Mouse (Mus musculus) small intestine, adult 2 months (tissue): ENCODE measurements at regions not wholly inside any gene's neighbourhood (a gene's known extent, or its start where the extent isn't known, plus 50 kb on each side); places are given as distances from the start of the nearest gene placed in this dataset.

ENCODE experiments used
- H3K27ac ChIP-seq: fragments of 200-500 bp; 2 replicates; pipeline ENCODE4 v1.5.1; 2012; ENCODE audit warnings: low read depth, low read length, control low read depth, inconsistent platforms; ENCODE audit not compliant: insufficient read depth
- H3K27me3 ChIP-seq: fragments of 200-500 bp; 2 replicates; pipeline ENCODE4 v1.6.1; 2012; ENCODE audit warnings: mild to moderate bottlenecking, moderate library complexity, low read length, inconsistent platforms; ENCODE audit not compliant: control insufficient read depth, insufficient read depth
- H3K36me3 ChIP-seq: fragments of 200-500 bp; 2 replicates; pipeline ENCODE4 v1.6.1; 2012; ENCODE audit warnings: mild to moderate bottlenecking, low read length, control low read depth, inconsistent platforms; ENCODE audit not compliant: control insufficient read depth, insufficient read depth
- H3K4me1 ChIP-seq: fragments of 200-500 bp; 2 replicates; pipeline ENCODE4 v1.6.1; 2012; ENCODE audit warnings: low read length, inconsistent platforms, mixed read lengths; ENCODE audit not compliant: control insufficient read depth, insufficient read depth, insufficient read length
- H3K4me3 ChIP-seq: fragments of 200-500 bp; 2 replicates; pipeline ENCODE4 v1.5.1; 2012; ENCODE audit warnings: low read depth, mild to moderate bottlenecking, control low read depth, inconsistent platforms, low read length, moderate library complexity
- CTCF ChIP-seq: fragments of 200-500 bp; IDR thresholded peaks from 2 replicates; pipeline ENCODE4 v1.5.1; 2012; ENCODE audit warnings: low read depth, mild to moderate bottlenecking, control low read depth, inconsistent platforms, low read length, moderate library complexity, mixed read lengths; ENCODE audit not compliant: insufficient replicate concordance, insufficient read length; ENCODE audit errors: extremely low read depth
- POLR2A ChIP-seq: fragments of 200-500 bp; IDR thresholded peaks from 2 replicates; pipeline ENCODE4 v1.6.1; 2012; ENCODE audit warnings: low read depth, mild to moderate bottlenecking, control low read depth, inconsistent platforms, low read length, moderate library complexity
- WGBS: fragments of 180-500 bp; shearing (Covaris S2); methylation state at CpG from one replicate; pipeline ENCODE4 v1.1.7; 2018; 5-methylcytosine and 5-hydroxymethylcytosine counted together

DNA sequence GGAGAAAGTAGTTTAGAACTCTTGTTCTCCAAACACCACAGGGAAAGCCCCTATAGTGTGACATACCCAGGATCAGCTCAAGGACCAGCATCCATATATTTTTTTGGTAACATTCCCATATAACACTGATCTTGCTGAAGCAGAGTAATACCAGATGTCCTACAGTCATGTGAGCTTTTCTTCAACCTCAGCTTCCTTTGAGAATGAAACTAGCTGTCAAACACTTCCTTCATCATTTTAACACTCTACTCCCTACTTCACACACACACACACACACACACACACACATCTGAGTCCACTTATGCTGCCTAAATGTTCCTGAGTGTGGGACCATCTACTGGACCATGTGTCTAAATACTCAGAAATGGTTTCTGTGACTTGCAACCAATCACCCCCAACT, 209.5 kb upstream of the Spaca1 start:
- TF ChIP-seq POLR2A (no peak), CTCF (no peak)
- H3K4me3 ChIP-seq, result no peak overlapping the region
- H3K36me3 ChIP-seq, result no peaks in the 10 kb centered on the region
- H3K4me1 ChIP-seq, result no peaks in the 10 kb centered on the region
- no peaks in the 10 kb centered on the region for H3K27me3 ChIP-seq
- no peak overlapping the region for H3K27ac ChIP-seq

- 91% methylated on average over 4 of the region's 4 CpGs for whole genome bisulfite sequencing
- H3K27me3 ChIP-seq, result no peaks in the 10 kb centered on the region
- TF ChIP-seq CTCF (no peak), POLR2A (no peak)
- H3K27ac ChIP-seq, result no peak overlapping the region
- H3K4me1 ChIP-seq, result no peaks in the 10 kb centered on the region
- no peak overlapping the region for H3K4me3 ChIP-seq
- H3K36me3 ChIP-seq, result no peaks in the 10 kb centered on the region
Measured at GRCm38 (mm10) chr4:34260468-34260867, 210.5 kb upstream of the Spaca1 start.

DNA sequence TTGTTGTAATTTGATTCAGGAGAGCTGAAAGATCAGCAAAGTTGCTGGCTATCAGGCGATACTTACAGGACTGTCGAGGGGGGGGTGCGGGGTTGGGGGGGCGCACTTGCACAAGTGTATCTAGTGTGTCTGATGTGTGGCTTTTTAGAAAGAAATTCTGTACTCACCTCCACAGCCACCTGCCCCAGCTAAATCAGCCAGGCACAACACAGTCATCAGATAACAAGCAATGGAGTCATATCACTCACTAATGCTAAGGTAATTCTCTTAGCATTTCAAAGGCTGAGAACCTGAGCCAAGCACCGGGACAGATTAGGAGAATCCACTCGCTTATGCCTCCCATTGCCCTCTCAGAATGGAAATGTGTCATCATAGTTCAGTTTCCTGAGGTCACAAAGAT, 211.8 kb upstream of the Spaca1 start:
- 57% methylated on average over 6 of the region's 6 CpGs for WGBS
- H3K27me3 ChIP-seq, result no peaks in the 10 kb centered on the region
- no peaks in the 10 kb centered on the region for H3K4me1 ChIP-seq
- no peak overlapping the region for H3K4me3 ChIP-seq
- no peaks in the 10 kb centered on the region for H3K36me3 ChIP-seq
- H3K27ac ChIP-seq, result no peak overlapping the region
- TF ChIP-seq POLR2A, result no peak
- no peak for TF ChIP-seq CTCF

DNA sequence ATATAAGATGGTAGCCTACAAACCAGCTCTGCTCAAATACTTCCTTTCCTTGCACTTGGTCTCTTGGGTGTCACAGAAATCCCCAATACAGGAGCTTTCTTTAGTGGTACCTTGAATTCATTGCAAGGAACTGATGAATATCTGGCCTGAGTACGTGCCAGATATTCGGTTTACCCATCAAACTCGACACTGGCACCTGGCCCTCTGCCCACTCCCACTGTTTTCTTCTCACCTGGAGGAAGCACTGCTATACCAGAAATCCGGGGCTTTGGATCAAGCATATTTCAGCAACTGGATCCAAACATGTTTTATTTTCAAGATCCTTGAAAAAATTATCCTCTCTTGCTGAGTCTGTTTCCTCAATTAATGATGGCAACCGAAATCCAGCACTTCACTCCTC, 214.4 kb upstream of the Spaca1 start:
- no peaks in the 10 kb centered on the region for H3K36me3 ChIP-seq
- no peak overlapping the region for H3K27ac ChIP-seq
- no peak overlapping the region for H3K4me3 ChIP-seq
- TF ChIP-seq CTCF (no peak), POLR2A (no peak)
- H3K27me3 ChIP-seq, result no peaks in the 10 kb centered on the region
- 87% methylated on average over 5 of the region's 5 CpGs for WGBS
- H3K4me1 ChIP-seq, result no peaks in the 10 kb centered on the region

DNA sequence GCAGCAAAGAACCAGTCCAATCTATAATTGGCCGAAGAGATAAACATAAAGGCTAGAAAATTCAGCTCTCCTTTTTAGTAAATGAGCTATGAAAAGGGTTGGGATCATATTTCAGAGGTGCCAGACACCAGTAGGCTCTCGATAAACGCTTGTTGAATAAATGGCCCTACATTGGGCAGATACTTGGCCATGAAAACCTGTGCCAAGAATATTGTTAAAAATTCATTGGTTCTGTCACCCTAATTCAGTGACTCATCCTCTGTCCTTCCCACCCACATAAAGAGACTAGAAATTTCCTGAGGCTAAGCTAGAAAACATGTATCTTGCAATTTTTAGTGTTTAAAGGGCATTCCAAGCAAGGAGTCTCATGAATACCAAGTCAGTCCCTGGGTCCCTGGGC, 224.3 kb upstream of the Spaca1 start:
- Histone ChIP-seq H3K27ac (no peak overlapping the region), H3K4me3 (no peak overlapping the region), H3K4me1 (no peaks in the 10 kb centered on the region), H3K36me3 (no peaks in the 10 kb centered on the region), H3K27me3 (no peaks in the 10 kb centered on the region)
- 72% methylated on average over 3 of the region's 3 CpGs for WGBS
- TF ChIP-seq CTCF, result no peak
- TF ChIP-seq POLR2A, result no peak

GRCm38 (mm10) chr4:34275372-34275771, 225.4 kb upstream of the Spaca1 start:
- Histone ChIP-seq H3K4me3 (no peak overlapping the region), H3K4me1 (no peaks in the 10 kb centered on the region), H3K27ac (no peak overlapping the region), H3K36me3 (no peaks in the 10 kb centered on the region), H3K27me3 (no peaks in the 10 kb centered on the region)
- TF ChIP-seq CTCF (no peak), POLR2A (no peak)

DNA sequence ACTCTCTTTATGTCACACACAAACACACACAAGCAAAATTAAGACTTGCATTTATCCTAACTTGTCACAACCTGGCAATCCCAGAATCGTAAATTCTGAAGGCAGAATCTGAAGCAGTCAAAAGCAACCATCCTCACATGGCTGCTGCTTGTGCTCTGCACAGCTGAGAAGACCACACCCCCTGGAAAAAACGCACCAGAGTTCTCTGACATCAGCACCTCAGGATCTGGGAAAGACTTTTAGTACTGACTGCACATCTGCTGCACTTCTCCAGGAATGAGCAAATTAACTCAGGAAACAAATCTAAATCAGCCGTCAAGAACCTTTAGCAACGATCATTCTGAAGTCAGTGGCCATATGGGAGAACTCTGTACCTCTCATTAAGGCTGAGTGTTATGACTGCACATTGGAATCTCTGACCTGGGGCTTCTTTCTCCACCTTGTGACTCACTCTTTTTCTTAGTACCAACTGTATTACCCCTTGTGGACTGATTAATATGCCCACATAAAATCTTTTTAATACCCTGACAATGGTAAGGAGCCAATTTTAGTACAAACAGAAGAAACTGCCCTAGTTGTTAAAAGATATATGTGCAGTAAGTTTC, 248.1 kb upstream of the Akirin2 start:
- Histone ChIP-seq H3K36me3 (no peaks in the 10 kb centered on the region), H3K4me3 (no peak overlapping the region), H3K4me1 (no peaks in the 10 kb centered on the region), H3K27me3 (no peaks in the 10 kb centered on the region), H3K27ac (no peak overlapping the region)
- WGBS, result 47% methylated on average over 4 of the region's 4 CpGs
- TF ChIP-seq POLR2A, result no peak
- no peak for TF ChIP-seq CTCF

DNA sequence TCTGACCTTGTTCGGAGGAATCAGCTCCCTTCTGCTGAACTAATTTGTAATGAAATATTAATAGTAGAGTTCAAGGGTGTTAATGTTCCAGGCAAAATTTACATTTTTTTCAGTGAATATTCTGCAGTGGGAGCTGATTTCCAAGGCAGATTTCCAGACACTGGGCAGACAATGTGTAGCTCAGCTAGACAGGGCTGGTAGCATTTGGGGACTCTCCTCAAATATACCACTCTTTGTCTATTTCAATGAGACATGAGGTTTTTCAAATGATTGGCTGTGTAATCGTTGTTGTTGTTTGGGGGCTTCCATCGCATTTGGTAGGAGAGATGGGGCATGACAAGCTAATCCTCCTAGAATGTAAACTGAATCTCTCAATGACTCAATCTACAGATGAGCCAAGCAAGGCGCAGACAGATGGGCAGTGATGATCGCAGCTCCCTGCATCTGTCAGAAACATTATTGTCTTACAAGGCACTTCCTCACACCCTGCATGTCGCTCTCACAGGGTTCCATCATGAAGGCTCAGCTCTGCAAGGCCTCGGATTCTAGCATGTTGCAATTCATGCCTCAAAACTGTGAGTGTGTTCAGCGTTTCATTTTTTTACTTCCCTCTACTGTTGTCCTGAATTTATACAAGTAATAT, 241.7 kb upstream of the Akirin2 start:
- Histone ChIP-seq H3K27ac (no peak overlapping the region), H3K27me3 (no peaks in the 10 kb centered on the region), H3K4me1 (no peaks in the 10 kb centered on the region), H3K36me3 (no peaks in the 10 kb centered on the region), H3K4me3 (no peak overlapping the region)
- TF ChIP-seq CTCF (no peak), POLR2A (no peak)
- WGBS, result 82% methylated on average over 8 of the region's 8 CpGs
